Mouse (Mus musculus) heart, embryonic 12.5 days (tissue): ENCODE data around the gene Neurog3. TPM values are rescaled to one million over a fixed set of nuclear protein-coding genes. Genes with fewer than 3 reads are reported as not detected.

ENCODE experiments used
- ATAC-seq: fragments of 200-750 bp; cut with Nextera tagmentation; 2 replicates; pipeline ENCODE4 v1.8.0; 2017; ENCODE audit warnings: moderate TSS enrichment, moderate library complexity; ENCODE audit not compliant: insufficient number of reproducible peaks, low FRiP score
- H3K27ac ChIP-seq: fragments of 300-500 bp; sonication (generic); 2 replicates; pipeline ENCODE4 v1.5.1; 2016; ENCODE audit warnings: mild to moderate bottlenecking, moderate library complexity; ENCODE audit not compliant: poor library complexity, severe bottlenecking
- H3K27me3 ChIP-seq: fragments of 300-500 bp; sonication (generic); replicated peaks from 2 replicates; pipeline ENCODE4 v1.6.1; 2016; ENCODE audit warnings: mild to moderate bottlenecking, moderate library complexity
- H3K36me3 ChIP-seq: fragments of 300-500 bp; sonication (generic); 2 replicates; pipeline ENCODE4 v1.6.1; 2016; ENCODE audit warnings: mild to moderate bottlenecking, moderate library complexity
- H3K4me1 ChIP-seq: fragments of 300-500 bp; sonication (generic); replicated peaks from 2 replicates; pipeline ENCODE4 v1.6.1; 2016; ENCODE audit warnings: mild to moderate bottlenecking
- H3K4me2 ChIP-seq: fragments of 300-500 bp; sonication (generic); 2 replicates; pipeline ENCODE4 v1.6.1; 2016; ENCODE audit warnings: mild to moderate bottlenecking, moderate library complexity
- H3K4me3 ChIP-seq: fragments of 300-500 bp; sonication (generic); 2 replicates; pipeline ENCODE4 v1.5.1; 2016; ENCODE audit warnings: mild to moderate bottlenecking
- H3K9ac ChIP-seq: fragments of 300-500 bp; sonication (generic); 2 replicates; pipeline ENCODE4 v1.6.1; 2016; ENCODE audit warnings: mild to moderate bottlenecking, moderate library complexity
- H3K9me3 ChIP-seq: fragments of 300-500 bp; sonication (generic); replicated peaks from 2 replicates; pipeline ENCODE4 v1.6.1; 2016; ENCODE audit warnings: mild to moderate bottlenecking, moderate library complexity
- WGBS: fragments of 180-500 bp; shearing (Covaris S2); methylation state at CpG from one replicate; pipeline ENCODE4 v1.1.7; 2016; 5-methylcytosine and 5-hydroxymethylcytosine counted together
- polyA plus RNA-seq: library from polyadenylated mRNA; unstranded; fragments of >200 nt; fragmentation: Nextera tagmentation; extraction: Ambion mirVana; gene quantifications from 2 replicates; pipeline ENCODE4 v1.2.1, GENCODE M21; 2016

Gene Neurog3
- polyA plus RNA-seq, result not detected in 2 replicates

- no peaks in the 10 kb centered on the region for H3K36me3 ChIP-seq
- peaks cover 12% of the 10 kb centered on the region for H3K4me1 ChIP-seq
- peak within 1 kb of the TSS; percentile 57 for H3K4me2 ChIP-seq
- no peak within 1 kb of the TSS for H3K27ac ChIP-seq
- H3K27me3 ChIP-seq, result peaks cover 99% of the 10 kb centered on the region
- peak within 1 kb of the TSS; percentile 27 for H3K4me3 ChIP-seq
- WGBS, result under 1% methylated on average over 29 of the region's 29 CpGs
- H3K9me3 ChIP-seq, result no peaks in the 10 kb centered on the region
- no peak for ATAC-seq
- H3K9ac ChIP-seq, result no peak within 1 kb of the TSS
Measured at GRCm38 (mm10) chr10:62132691-62133281, at the start of gene Neurog3. TSS of gene Neurog3 (plus strand) at chr10:62133090.

GRCm38 (mm10) chr10:62086044-62086443 lies 46.8 kb upstream of the Neurog3 start:
- H3K9me3 ChIP-seq, result peaks cover 5% of the 10 kb centered on the region; the same call in 1 of the 2 replicates
- no peak overlapping the region for H3K4me2 ChIP-seq
- ATAC-seq, result no peak
- no peaks in the 10 kb centered on the region for H3K36me3 ChIP-seq
- 53% methylated on average over 2 of the region's 2 CpGs for WGBS
- H3K27me3 ChIP-seq, result no peaks in the 10 kb centered on the region
- no peak overlapping the region for H3K27ac ChIP-seq
- no peaks in the 10 kb centered on the region for H3K4me1 ChIP-seq
- no peak overlapping the region for H3K9ac ChIP-seq
- H3K4me3 ChIP-seq, result no peak overlapping the region

- Histone ChIP-seq H3K36me3 (no peaks in the 10 kb centered on the region), H3K9ac (no peak overlapping the region), H3K4me3 (no peak overlapping the region), H3K4me1 (no peaks in the 10 kb centered on the region), H3K27me3 (no peaks in the 10 kb centered on the region), H3K4me2 (no peak overlapping the region), H3K27ac (no peak overlapping the region), H3K9me3 (peaks cover 5% of the 10 kb centered on the region; the same call in 1 of the 2 replicates)
- WGBS, result 90% methylated on average over 5 of the region's 5 CpGs
- ATAC-seq, result no peak
Measured at GRCm38 (mm10) chr10:62086826-62087225, 46.1 kb upstream of the Neurog3 start.

GRCm38 (mm10) chr10:62088411-62088810 lies 44.5 kb upstream of the Neurog3 start:
- Histone ChIP-seq H3K9ac (no peak overlapping the region), H3K9me3 (peaks cover 5% of the 10 kb centered on the region; the same call in 1 of the 2 replicates), H3K4me1 (no peaks in the 10 kb centered on the region), H3K27ac (no peak overlapping the region), H3K4me2 (no peak overlapping the region), H3K36me3 (no peaks in the 10 kb centered on the region), H3K27me3 (0 out of 2 replicates have a peak, but pooled peaks cover 4% of the 10 kb centered on the region), H3K4me3 (no peak overlapping the region)
- no peak for ATAC-seq
- WGBS, result 74% methylated on average over 5 of the region's 5 CpGs

GRCm38 (mm10) chr10:62089071-62089470 lies 43.8 kb upstream of the Neurog3 start:
- Histone ChIP-seq H3K4me1 (no peaks in the 10 kb centered on the region), H3K9ac (no peak overlapping the region), H3K4me2 (no peak overlapping the region), H3K27ac (no peak overlapping the region), H3K9me3 (peaks cover 5% of the 10 kb centered on the region; the same call in 1 of the 2 replicates), H3K27me3 (0 out of 2 replicates have a peak, but pooled peaks cover 4% of the 10 kb centered on the region), H3K4me3 (no peak overlapping the region), H3K36me3 (no peaks in the 10 kb centered on the region)
- WGBS, result 67% methylated on average over 7 of the region's 7 CpGs
- no peak for ATAC-seq

GRCm38 (mm10) chr10:62089486-62089885 lies 43.4 kb upstream of the Neurog3 start:
- H3K9ac ChIP-seq, result no peak overlapping the region
- H3K9me3 ChIP-seq, result peaks cover 5% of the 10 kb centered on the region; the same call in 1 of the 2 replicates
- H3K4me3 ChIP-seq, result no peak overlapping the region
- no peak overlapping the region for H3K4me2 ChIP-seq
- 0 out of 2 replicates have a peak, but pooled peaks cover 4% of the 10 kb centered on the region for H3K27me3 ChIP-seq
- H3K4me1 ChIP-seq, result no peaks in the 10 kb centered on the region
- H3K27ac ChIP-seq, result no peak overlapping the region
- H3K36me3 ChIP-seq, result no peaks in the 10 kb centered on the region
- ATAC-seq, result no peak

- no peak for ATAC-seq
- no peak overlapping the region for H3K27ac ChIP-seq
- no peak overlapping the region for H3K4me3 ChIP-seq
- H3K4me2 ChIP-seq, result no peak overlapping the region
- no peak overlapping the region for H3K9ac ChIP-seq
- H3K9me3 ChIP-seq, result peaks cover 5% of the 10 kb centered on the region; the same call in 1 of the 2 replicates
- no peaks in the 10 kb centered on the region for H3K36me3 ChIP-seq
- H3K4me1 ChIP-seq, result no peaks in the 10 kb centered on the region
- H3K27me3 ChIP-seq, result 0 out of 2 replicates have a peak, but pooled peaks cover 7% of the 10 kb centered on the region
- WGBS, result 64% methylated on average over 7 of the region's 7 CpGs
Measured at GRCm38 (mm10) chr10:62093903-62094302, 39.0 kb upstream of the Neurog3 start.

- Histone ChIP-seq H3K4me3 (no peak overlapping the region), H3K27ac (no peak overlapping the region), H3K4me1 (no peaks in the 10 kb centered on the region), H3K27me3 (peaks cover 12% of the 10 kb centered on the region; the same call in 1 of the 2 replicates), H3K9me3 (peaks cover 5% of the 10 kb centered on the region; the same call in 1 of the 2 replicates), H3K9ac (no peak overlapping the region), H3K36me3 (no peaks in the 10 kb centered on the region), H3K4me2 (no peak overlapping the region)
- ATAC-seq, result no peak
- WGBS, result 79% methylated on average over 6 of the region's 6 CpGs
Measured at GRCm38 (mm10) chr10:62094401-62094800, 38.5 kb upstream of the Neurog3 start.

GRCm38 (mm10) chr10:62099749-62100403 lies 33.0 kb upstream of the Neurog3 start:
- no peak overlapping the region for H3K4me3 ChIP-seq
- ATAC-seq, result no peak; the same call in 1 of the 2 replicates
- H3K9me3 ChIP-seq, result no peaks in the 10 kb centered on the region
- no peak overlapping the region for H3K9ac ChIP-seq
- H3K4me1 ChIP-seq, result no peaks in the 10 kb centered on the region
- 47% methylated on average over 10 of the region's 10 CpGs for WGBS
- no peaks in the 10 kb centered on the region for H3K36me3 ChIP-seq
- peaks cover 55% of the 10 kb centered on the region for H3K27me3 ChIP-seq
- no peak overlapping the region for H3K4me2 ChIP-seq
- no peak overlapping the region for H3K27ac ChIP-seq

GRCm38 (mm10) chr10:62101504-62102439 lies 31.1 kb upstream of the Neurog3 start:
- Histone ChIP-seq H3K27me3 (peaks cover 57% of the 10 kb centered on the region), H3K9me3 (no peaks in the 10 kb centered on the region), H3K36me3 (no peaks in the 10 kb centered on the region), H3K9ac (no peak overlapping the region), H3K4me1 (no peaks in the 10 kb centered on the region), H3K4me3 (no peak overlapping the region), H3K27ac (no peak overlapping the region), H3K4me2 (no peak overlapping the region)
- no peak for ATAC-seq
- WGBS, result 10% methylated on average over 7 of the region's 7 CpGs
